Mouse (Mus musculus): ENCODE data around the gene Limch1. TPM values are rescaled to one million over a fixed set of nuclear protein-coding genes. Genes with fewer than 3 reads are reported as not detected.
A peak's percentile ranks its signal among the peaks of the same experiment; 100 is the strongest.

The Limch1 gene
- polyA plus RNA-seq, 1 experiment from 2014 or later: 81.0 TPM

DNA sequence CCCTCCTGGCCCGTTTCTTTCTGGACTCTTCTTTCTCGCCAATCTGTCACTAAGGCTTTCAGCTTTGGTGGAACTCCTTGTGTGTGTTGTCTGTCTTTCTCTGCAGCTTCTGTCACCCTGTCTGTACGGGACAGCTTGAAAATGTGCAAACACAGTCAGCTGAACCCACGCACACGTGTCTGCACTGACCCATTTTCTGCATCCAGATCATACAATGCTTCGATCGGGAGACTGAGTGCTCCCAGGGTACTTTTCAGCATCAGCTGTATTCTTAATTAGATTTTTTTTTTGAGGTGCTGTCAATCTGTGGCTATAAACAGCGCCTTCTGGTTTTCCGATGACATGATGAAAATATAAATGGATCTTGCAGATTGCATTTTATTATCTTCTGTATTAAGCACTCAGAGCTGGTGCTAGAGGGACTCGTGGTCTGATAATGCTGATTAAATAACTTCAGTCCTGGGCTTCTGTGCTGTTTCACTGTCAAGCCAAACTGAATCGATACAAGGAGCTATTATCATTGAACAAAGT, 105.2 kb downstream of the Limch1 start:
- Histone ChIP-seq H3K4me3 (replicated peaks; ENCODE audit: low read length) (no peak overlapping the region), H3K4me2 (ENCODE audit: low read length) (peak overlapping the region; percentile 23; the same call in 1 of the 2 replicates), H3K27ac (ENCODE audit: low read length) (peak overlapping the region; percentile 58), H3K4me1 (replicated peaks; ENCODE audit: control insufficient read depth, insufficient read depth, low read length) (peaks cover 20% of the 10 kb centered on the region), H3K9ac (replicated peaks; ENCODE audit: low read depth, low read length) (no peak overlapping the region), H3K36me3 (ENCODE audit: control insufficient read depth, insufficient read depth) (no peaks in the 10 kb centered on the region), H3K9me3 (ENCODE audit: control insufficient read depth, low read length) (no peaks in the 10 kb centered on the region), H3K27me3 (replicated peaks; ENCODE audit: control insufficient read depth, insufficient read depth, low read length) (no peaks in the 10 kb centered on the region)
- ATAC-seq: peak; percentile 43
- WGBS: 34% methylated on average over 11 of the region's 11 CpGs

DNA sequence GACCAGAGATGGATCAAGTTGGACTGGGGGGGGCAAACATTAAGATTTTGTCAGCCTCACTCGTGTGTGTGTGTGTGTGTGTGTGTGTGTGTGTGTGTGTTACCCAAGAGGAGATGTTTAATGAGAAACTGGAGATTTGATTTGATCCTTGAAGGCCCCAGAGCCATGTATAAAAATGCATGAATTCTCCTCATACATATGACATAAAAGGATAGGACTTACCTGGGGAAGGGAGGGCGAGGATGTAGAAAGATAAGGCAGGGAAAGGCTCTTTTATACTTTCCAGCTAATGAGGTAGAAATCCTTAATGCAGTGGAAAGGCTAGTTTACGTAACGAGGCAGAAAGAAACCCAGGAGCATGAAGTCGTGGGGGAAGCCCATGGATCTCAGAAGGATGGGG, 106.1 kb downstream of the Limch1 start:
- no peaks in the 10 kb centered on the region for H3K9me3 ChIP-seq (ENCODE audit: control insufficient read depth, low read length)
- H3K9ac ChIP-seq (replicated peaks; ENCODE audit: low read depth, low read length): no peak overlapping the region
- H3K36me3 ChIP-seq (ENCODE audit: control insufficient read depth, insufficient read depth): no peaks in the 10 kb centered on the region
- no peak overlapping the region for H3K4me2 ChIP-seq (ENCODE audit: low read length)
- ATAC-seq: no peak
- no peak overlapping the region for H3K4me3 ChIP-seq (replicated peaks; ENCODE audit: low read length)
- no peak overlapping the region for H3K27ac ChIP-seq (ENCODE audit: low read length)
- peaks cover 20% of the 10 kb centered on the region for H3K4me1 ChIP-seq (replicated peaks; ENCODE audit: control insufficient read depth, insufficient read depth, low read length)
- H3K27me3 ChIP-seq (replicated peaks; ENCODE audit: control insufficient read depth, insufficient read depth, low read length): no peaks in the 10 kb centered on the region
- WGBS: 54% methylated on average over 5 of the region's 5 CpGs

DNA sequence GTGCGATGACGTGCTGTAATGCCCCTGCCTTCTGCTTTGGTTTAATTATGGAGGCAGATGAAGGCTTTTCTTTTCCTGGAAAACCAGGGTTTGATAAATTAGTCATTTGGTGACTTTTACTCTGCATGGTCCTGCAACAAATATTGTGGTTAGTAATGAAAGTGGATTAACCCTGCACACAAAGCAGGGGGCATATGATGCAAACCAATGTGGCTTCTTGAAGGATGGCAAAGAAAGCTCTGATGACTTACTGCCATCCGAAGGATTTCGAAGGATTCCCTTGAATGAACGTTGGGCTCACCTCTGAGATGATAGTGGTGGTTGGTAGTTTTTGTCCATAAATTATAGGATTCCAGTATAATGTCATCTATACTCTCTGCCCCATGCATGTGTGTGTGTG, 108.6 kb downstream of the Limch1 start:
- Histone ChIP-seq H3K27me3 (replicated peaks; ENCODE audit: control insufficient read depth, insufficient read depth, low read length) (no peaks in the 10 kb centered on the region), H3K36me3 (ENCODE audit: control insufficient read depth, insufficient read depth) (no peaks in the 10 kb centered on the region), H3K9ac (replicated peaks; ENCODE audit: low read depth, low read length) (no peak overlapping the region), H3K27ac (ENCODE audit: low read length) (no peak overlapping the region), H3K4me3 (replicated peaks; ENCODE audit: low read length) (no peak overlapping the region), H3K9me3 (ENCODE audit: control insufficient read depth, low read length) (no peaks in the 10 kb centered on the region), H3K4me2 (ENCODE audit: low read length) (no peak overlapping the region), H3K4me1 (replicated peaks; ENCODE audit: control insufficient read depth, insufficient read depth, low read length) (peaks cover 19% of the 10 kb centered on the region)
- 95% methylated on average over 5 of the region's 5 CpGs for WGBS
- ATAC-seq: no peak

DNA sequence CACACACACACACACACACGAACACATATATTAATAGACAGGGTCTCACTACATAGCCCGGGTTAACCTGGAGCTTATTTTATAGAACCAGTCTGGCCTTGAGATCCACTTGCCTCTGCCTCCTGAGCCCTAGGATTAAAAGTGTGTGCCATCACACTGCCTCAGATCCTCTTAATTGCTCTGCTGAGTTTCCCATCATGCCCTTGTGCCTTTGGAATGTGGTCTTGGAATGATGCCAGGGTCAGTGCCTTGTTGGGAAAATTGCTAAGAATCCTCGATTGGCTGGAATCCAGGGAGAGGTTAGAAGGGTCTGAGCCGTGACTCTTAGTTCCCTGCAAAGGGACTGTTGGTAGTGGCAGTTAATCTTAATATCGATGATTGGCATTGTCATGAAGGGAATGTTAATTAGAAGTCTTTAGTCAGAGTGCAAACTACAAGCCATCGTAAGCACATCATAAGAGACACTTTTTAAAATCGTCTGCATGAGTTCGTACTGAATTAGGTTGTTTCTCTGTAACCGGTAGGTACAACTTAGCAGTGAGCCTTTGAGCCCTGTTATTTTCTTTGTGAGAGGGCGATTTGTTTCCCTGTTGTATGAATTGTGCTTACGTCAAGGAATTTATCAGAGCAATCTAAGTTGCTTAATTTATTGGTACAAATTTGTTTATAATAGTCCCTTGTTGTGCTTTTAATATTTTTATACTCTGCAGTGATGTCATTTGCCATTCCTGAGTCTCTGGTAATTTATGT, 109.9 kb downstream of the Limch1 start:
- Histone ChIP-seq H3K27ac (ENCODE audit: low read length) (no peak overlapping the region), H3K4me2 (ENCODE audit: low read length) (no peak overlapping the region), H3K4me3 (replicated peaks; ENCODE audit: low read length) (no peak overlapping the region), H3K27me3 (replicated peaks; ENCODE audit: control insufficient read depth, insufficient read depth, low read length) (no peaks in the 10 kb centered on the region), H3K9me3 (ENCODE audit: control insufficient read depth, low read length) (no peaks in the 10 kb centered on the region), H3K4me1 (replicated peaks; ENCODE audit: control insufficient read depth, insufficient read depth, low read length) (peaks cover 18% of the 10 kb centered on the region), H3K9ac (replicated peaks; ENCODE audit: low read depth, low read length) (no peak overlapping the region), H3K36me3 (ENCODE audit: control insufficient read depth, insufficient read depth) (no peaks in the 10 kb centered on the region)
- ATAC-seq: no peak; the same call in 1 of the 2 replicates
- 37% methylated on average over 11 of the region's 11 CpGs for WGBS

DNA sequence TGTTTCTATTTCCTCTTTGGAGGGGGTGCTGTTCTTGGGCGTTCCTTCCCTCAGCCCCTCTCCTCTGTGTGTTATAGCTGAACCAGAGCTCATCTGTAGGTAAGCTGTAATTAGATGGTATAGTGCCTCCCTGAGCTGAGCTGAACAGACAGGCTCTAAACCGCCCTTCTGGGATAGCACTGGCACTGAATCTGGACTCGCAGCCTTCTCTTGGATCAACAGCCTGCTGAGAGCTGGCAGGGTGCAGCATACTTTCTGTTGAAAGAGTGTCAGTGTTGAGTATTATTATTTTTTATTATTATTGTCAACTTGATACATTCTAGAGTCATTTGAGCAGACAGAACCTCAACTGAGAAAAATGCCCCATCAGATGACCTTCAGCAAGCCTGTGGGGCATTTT, 113.9 kb downstream of the Limch1 start:
- WGBS: 66% methylated on average over 3 of the region's 3 CpGs
- Histone ChIP-seq H3K27me3 (replicated peaks; ENCODE audit: control insufficient read depth, insufficient read depth, low read length) (no peaks in the 10 kb centered on the region), H3K9ac (replicated peaks; ENCODE audit: low read depth, low read length) (no peak overlapping the region), H3K4me1 (replicated peaks; ENCODE audit: control insufficient read depth, insufficient read depth, low read length) (peaks cover 24% of the 10 kb centered on the region), H3K36me3 (ENCODE audit: control insufficient read depth, insufficient read depth) (no peaks in the 10 kb centered on the region), H3K9me3 (ENCODE audit: control insufficient read depth, low read length) (no peaks in the 10 kb centered on the region), H3K4me2 (ENCODE audit: low read length) (no peak overlapping the region), H3K27ac (ENCODE audit: low read length) (no peak overlapping the region), H3K4me3 (replicated peaks; ENCODE audit: low read length) (no peak overlapping the region)
- no peak for ATAC-seq

DNA sequence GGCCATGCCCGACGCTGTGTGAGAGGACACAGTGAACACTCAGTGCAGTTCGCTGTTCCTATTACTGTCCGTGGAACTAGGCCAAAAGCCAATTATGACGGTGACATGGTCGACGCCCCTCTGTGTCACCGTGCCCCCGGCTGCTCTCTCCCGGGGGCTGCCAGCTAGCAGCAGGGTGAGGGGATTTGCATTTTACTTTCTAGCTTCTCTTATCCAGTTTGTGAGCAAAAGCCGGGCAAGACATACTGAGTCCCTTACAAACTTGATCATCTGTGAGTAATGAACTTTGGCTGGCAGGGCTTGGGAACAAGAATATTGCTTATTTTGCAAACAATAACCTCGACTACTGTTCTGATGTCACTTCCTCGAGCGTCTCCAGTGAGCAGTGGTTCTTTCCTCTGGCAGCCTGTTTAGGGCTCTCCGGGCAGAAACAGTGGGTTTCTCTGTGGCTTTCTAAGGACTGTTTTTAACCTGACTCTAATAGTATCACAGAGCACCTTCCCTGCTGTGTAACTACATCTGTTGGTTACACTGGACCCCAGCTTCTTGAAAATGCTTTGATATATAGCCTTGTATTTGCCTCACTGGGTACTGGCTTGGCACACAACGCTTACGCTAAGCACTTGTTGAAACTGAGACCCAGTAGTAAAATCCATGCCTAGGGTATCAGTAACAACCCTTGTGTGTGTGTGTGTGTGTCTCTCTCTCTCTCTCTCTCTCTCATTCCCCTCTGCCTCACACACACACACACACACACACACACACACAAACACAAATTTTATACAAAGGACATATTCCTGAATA, 115.8 kb downstream of the Limch1 start:
- peak overlapping the region; percentile 5; the same call in 1 of the 2 replicates for H3K9ac ChIP-seq (replicated peaks; ENCODE audit: low read depth, low read length)
- peak; percentile 74 for ATAC-seq
- peak overlapping the region; percentile 11 for H3K27ac ChIP-seq (ENCODE audit: low read length)
- H3K4me2 ChIP-seq (ENCODE audit: low read length): peak overlapping the region; percentile 32
- H3K4me1 ChIP-seq (replicated peaks; ENCODE audit: control insufficient read depth, insufficient read depth, low read length): peaks cover 35% of the 10 kb centered on the region
- H3K27me3 ChIP-seq (replicated peaks; ENCODE audit: control insufficient read depth, insufficient read depth, low read length): no peaks in the 10 kb centered on the region
- WGBS: 22% methylated on average over 17 of the region's 17 CpGs
- no peak overlapping the region for H3K4me3 ChIP-seq (replicated peaks; ENCODE audit: low read length)
- no peaks in the 10 kb centered on the region for H3K9me3 ChIP-seq (ENCODE audit: control insufficient read depth, low read length)
- no peaks in the 10 kb centered on the region for H3K36me3 ChIP-seq (ENCODE audit: control insufficient read depth, insufficient read depth)

DNA sequence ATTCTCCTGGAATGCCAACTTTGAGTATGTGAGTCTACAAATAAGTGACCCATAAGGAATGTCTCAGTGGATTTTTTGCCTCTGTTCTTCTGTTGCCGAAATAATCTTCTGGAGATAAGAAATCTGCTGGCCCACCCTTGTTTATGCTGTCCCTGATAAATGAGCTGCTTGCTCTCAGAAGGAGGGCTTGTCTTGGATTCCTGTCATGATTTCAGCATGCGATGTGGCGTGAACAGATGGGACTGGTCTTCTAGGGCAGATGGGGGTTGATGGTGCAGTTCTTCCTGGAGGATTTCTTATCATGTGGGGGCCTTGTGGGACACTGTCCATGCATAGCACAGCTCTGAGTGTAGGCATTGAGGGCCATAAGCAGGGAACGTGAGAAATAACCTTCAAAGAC, 116.5 kb downstream of the Limch1 start:
- Histone ChIP-seq H3K36me3 (ENCODE audit: control insufficient read depth, insufficient read depth) (no peaks in the 10 kb centered on the region), H3K4me1 (replicated peaks; ENCODE audit: control insufficient read depth, insufficient read depth, low read length) (peaks cover 36% of the 10 kb centered on the region), H3K27ac (ENCODE audit: low read length) (0 out of 2 replicates have a peak overlapping the region, but pooled peaks have one; percentile 5), H3K9ac (replicated peaks; ENCODE audit: low read depth, low read length) (no peak overlapping the region), H3K4me2 (ENCODE audit: low read length) (no peak overlapping the region), H3K9me3 (ENCODE audit: control insufficient read depth, low read length) (no peaks in the 10 kb centered on the region), H3K4me3 (replicated peaks; ENCODE audit: low read length) (no peak overlapping the region), H3K27me3 (replicated peaks; ENCODE audit: control insufficient read depth, insufficient read depth, low read length) (no peaks in the 10 kb centered on the region)
- no peak for ATAC-seq
- 59% methylated on average over 4 of the region's 4 CpGs for WGBS

DNA sequence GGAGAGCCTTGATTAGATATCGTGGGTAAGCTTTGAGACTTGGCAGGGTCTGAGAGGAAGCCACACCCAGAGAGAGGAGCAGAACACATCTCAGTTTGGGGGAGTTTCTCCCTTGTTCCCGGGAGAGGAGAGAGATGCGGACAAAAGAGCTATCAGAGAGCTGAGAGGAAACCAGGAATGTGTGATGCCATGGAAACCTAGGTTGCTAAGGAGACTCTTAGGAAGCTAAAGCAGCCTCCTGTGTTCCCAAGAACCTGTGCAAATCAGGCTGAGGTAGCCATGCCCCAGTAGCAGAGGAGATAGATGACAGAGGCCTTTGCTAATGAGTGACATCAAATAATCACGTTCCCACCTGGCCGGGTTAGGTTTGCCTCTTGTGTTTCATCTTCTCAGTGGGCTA, 119.6 kb downstream of the Limch1 start:
- no peaks in the 10 kb centered on the region for H3K9me3 ChIP-seq (ENCODE audit: control insufficient read depth, low read length)
- no peaks in the 10 kb centered on the region for H3K27me3 ChIP-seq (replicated peaks; ENCODE audit: control insufficient read depth, insufficient read depth, low read length)
- H3K4me3 ChIP-seq (replicated peaks; ENCODE audit: low read length): no peak overlapping the region
- H3K9ac ChIP-seq (replicated peaks; ENCODE audit: low read depth, low read length): no peak overlapping the region
- H3K36me3 ChIP-seq (ENCODE audit: control insufficient read depth, insufficient read depth): no peaks in the 10 kb centered on the region
- WGBS: 38% methylated on average over 5 of the region's 5 CpGs
- no peak overlapping the region for H3K4me2 ChIP-seq (ENCODE audit: low read length)
- H3K27ac ChIP-seq (ENCODE audit: low read length): no peak overlapping the region
- peak; percentile 39; the same call in 1 of the 2 replicates for ATAC-seq
- peaks cover 32% of the 10 kb centered on the region for H3K4me1 ChIP-seq (replicated peaks; ENCODE audit: control insufficient read depth, insufficient read depth, low read length)

DNA sequence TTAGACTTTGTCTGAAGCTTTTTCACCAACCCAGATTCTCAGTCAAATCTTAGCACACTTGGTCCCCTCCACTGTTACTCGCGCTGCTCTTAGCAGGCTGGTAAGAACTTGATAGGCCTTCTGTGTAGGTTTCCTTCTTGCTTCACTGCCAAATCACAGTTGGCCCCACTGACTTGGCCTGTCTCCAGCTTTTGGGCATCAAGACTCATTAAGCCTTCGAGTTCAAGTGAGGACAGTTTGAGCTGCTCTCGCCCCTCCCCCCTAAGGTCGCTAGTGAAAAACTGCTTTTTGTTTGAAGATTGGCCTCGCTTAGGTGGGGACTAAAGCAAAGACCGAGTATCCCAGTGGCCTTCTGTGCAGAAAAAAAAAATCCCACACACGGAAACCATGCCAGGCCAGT, 120.4 kb downstream of the Limch1 start:
- 24% methylated on average over 8 of the region's 8 CpGs for WGBS
- H3K4me2 ChIP-seq (ENCODE audit: low read length): no peak overlapping the region
- no peaks in the 10 kb centered on the region for H3K9me3 ChIP-seq (ENCODE audit: control insufficient read depth, low read length)
- H3K27ac ChIP-seq (ENCODE audit: low read length): peak overlapping the region; percentile 23; the same call in 1 of the 2 replicates
- H3K36me3 ChIP-seq (ENCODE audit: control insufficient read depth, insufficient read depth): no peaks in the 10 kb centered on the region
- H3K4me1 ChIP-seq (replicated peaks; ENCODE audit: control insufficient read depth, insufficient read depth, low read length): peaks cover 30% of the 10 kb centered on the region
- no peaks in the 10 kb centered on the region for H3K27me3 ChIP-seq (replicated peaks; ENCODE audit: control insufficient read depth, insufficient read depth, low read length)
- no peak overlapping the region for H3K9ac ChIP-seq (replicated peaks; ENCODE audit: low read depth, low read length)
- H3K4me3 ChIP-seq (replicated peaks; ENCODE audit: low read length): no peak overlapping the region
- peak; percentile 62 for ATAC-seq

All from forebrain, embryonic 16.5 days (tissue).